Mouse (Mus musculus): ENCODE measurements around the gene Lap3. TPM values are rescaled to one million over a fixed set of nuclear protein-coding genes. Genes with fewer than 3 reads are reported as not detected.

Gene Lap3
- polyA plus RNA-seq, 1 experiment from 2014 or later: 80.4 TPM

- Histone ChIP-seq H3K27ac (no peak overlapping the region), H3K4me1 (peaks cover 10% of the 10 kb centered on the region), H3K9me3 (no peaks in the 10 kb centered on the region), H3K9ac (no peak overlapping the region), H3K27me3 (no peaks in the 10 kb centered on the region), H3K4me3 (no peak overlapping the region), H3K4me2 (replicated peaks) (no peak overlapping the region), H3K36me3 (peaks cover 42% of the 10 kb centered on the region)
- no peak for ATAC-seq (ENCODE audit: insufficient number of reproducible peaks, insufficient read depth, low FRiP score, low TSS enrichment)
- WGBS: 90% methylated on average over 4 of the region's 4 CpGs
These were observed 3.3 kb downstream of the Lap3 start for GRCm38 (mm10) chr5:45496479-45496878.

GRCm38 (mm10) chr5:45496930-45497550, 3.9 kb downstream of the Lap3 start:
- Histone ChIP-seq H3K4me3 (no peak overlapping the region), H3K27me3 (no peaks in the 10 kb centered on the region), H3K36me3 (peaks cover 46% of the 10 kb centered on the region), H3K9ac (no peak overlapping the region), H3K4me2 (replicated peaks) (no peak overlapping the region), H3K9me3 (no peaks in the 10 kb centered on the region), H3K27ac (no peak overlapping the region), H3K4me1 (peaks cover 10% of the 10 kb centered on the region)
- no peak for ATAC-seq (ENCODE audit: insufficient number of reproducible peaks, insufficient read depth, low FRiP score, low TSS enrichment)
- 87% methylated on average over 12 of the region's 12 CpGs for WGBS

DNA sequence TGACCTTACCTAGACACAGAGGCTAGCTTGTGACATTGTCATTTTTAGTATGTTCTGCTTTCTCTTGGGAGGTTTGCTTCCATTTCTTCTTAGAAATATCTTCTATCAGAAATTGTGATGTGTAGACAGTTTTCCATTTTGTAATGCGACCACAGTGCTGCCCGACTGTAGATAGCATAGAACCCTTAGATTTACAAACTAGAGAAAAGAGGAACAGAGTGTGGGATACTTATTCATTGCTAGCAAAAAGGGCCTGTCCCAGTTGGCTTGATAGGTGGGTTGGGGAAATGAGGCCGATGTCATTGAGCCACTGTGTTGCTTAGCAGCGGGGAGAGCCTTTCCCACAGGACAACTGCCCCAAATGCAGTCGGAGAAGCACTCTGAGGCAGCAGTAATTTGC, 4.4 kb downstream of the Lap3 start:
- H3K36me3 ChIP-seq: peaks cover 49% of the 10 kb centered on the region
- no peak for ATAC-seq (ENCODE audit: insufficient number of reproducible peaks, insufficient read depth, low FRiP score, low TSS enrichment)
- peaks cover 10% of the 10 kb centered on the region for H3K4me1 ChIP-seq
- H3K4me2 ChIP-seq (replicated peaks): no peak overlapping the region
- H3K4me3 ChIP-seq: no peak overlapping the region
- no peaks in the 10 kb centered on the region for H3K9me3 ChIP-seq
- H3K9ac ChIP-seq: no peak overlapping the region
- no peak overlapping the region for H3K27ac ChIP-seq
- 90% methylated on average over 5 of the region's 5 CpGs for WGBS
- no peaks in the 10 kb centered on the region for H3K27me3 ChIP-seq

- Histone ChIP-seq H3K27ac (no peak overlapping the region), H3K36me3 (peaks cover 62% of the 10 kb centered on the region), H3K4me2 (replicated peaks) (no peak overlapping the region), H3K4me3 (no peak overlapping the region), H3K9me3 (no peaks in the 10 kb centered on the region), H3K9ac (no peak overlapping the region), H3K27me3 (no peaks in the 10 kb centered on the region), H3K4me1 (no peaks in the 10 kb centered on the region)
- no peak for ATAC-seq (ENCODE audit: insufficient number of reproducible peaks, insufficient read depth, low FRiP score, low TSS enrichment)
- 83% methylated on average over 7 of the region's 7 CpGs for WGBS
These were observed 16.9 kb downstream of the Lap3 start for GRCm38 (mm10) chr5:45510071-45510470.

DNA sequence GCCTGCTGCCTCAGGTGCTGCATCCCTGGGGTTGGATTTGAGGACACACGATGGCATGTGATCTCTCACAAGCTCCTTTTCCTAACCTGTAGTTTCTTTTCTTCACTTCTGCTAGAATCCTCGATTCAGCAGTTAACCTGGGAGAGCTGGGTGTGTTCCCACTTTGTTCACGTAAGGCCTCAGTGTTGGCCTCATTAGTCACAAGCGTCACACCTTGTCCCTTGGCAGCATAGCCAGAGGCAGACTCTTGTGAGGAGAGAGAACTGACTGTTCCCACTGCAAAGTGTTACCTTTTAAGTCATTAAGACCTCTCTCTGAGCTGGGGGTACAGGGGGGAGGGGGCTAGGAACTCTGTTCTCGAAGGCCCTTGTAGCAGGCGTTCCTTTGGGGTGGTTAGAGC, 19.7 kb downstream of the Lap3 start:
- H3K4me1 ChIP-seq: no peaks in the 10 kb centered on the region
- peaks cover 37% of the 10 kb centered on the region for H3K36me3 ChIP-seq
- WGBS: 91% methylated on average over 6 of the region's 6 CpGs
- H3K27me3 ChIP-seq: no peaks in the 10 kb centered on the region
- H3K9ac ChIP-seq: no peak overlapping the region
- no peak overlapping the region for H3K4me2 ChIP-seq (replicated peaks)
- no peak overlapping the region for H3K4me3 ChIP-seq
- no peak for ATAC-seq (ENCODE audit: insufficient number of reproducible peaks, insufficient read depth, low FRiP score, low TSS enrichment)
- no peaks in the 10 kb centered on the region for H3K9me3 ChIP-seq
- H3K27ac ChIP-seq: no peak overlapping the region

DNA sequence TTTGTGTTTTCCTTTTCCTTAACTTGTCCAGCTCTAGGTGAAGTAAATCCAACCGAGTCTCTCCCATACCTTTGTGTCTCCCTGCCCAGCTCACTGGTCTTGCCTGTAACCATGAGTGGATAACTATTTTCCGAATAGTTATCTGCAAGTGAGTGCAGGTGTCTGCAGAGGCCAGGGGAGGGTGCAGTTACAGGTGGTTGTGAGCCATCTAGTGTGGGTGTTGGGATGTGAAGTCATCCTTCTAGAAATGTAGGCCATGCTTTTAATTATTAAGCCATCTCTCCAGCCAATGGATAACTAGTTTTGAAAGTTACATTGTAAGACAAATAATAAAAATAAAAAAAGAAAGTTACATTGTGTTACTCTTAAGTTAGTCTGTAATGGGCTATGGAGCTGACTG, 20.3 kb downstream of the Lap3 start:
- Histone ChIP-seq H3K4me1 (no peaks in the 10 kb centered on the region), H3K9ac (no peak overlapping the region), H3K27ac (no peak overlapping the region), H3K36me3 (peaks cover 36% of the 10 kb centered on the region), H3K4me3 (no peak overlapping the region), H3K27me3 (no peaks in the 10 kb centered on the region), H3K9me3 (no peaks in the 10 kb centered on the region), H3K4me2 (replicated peaks) (no peak overlapping the region)
- ATAC-seq (ENCODE audit: insufficient number of reproducible peaks, insufficient read depth, low FRiP score, low TSS enrichment): no peak
- 91% methylated on average over 2 of the region's 2 CpGs for WGBS

- Histone ChIP-seq H3K4me2 (replicated peaks) (no peak overlapping the region), H3K4me1 (no peaks in the 10 kb centered on the region)
These were observed 21.4 kb downstream of the Lap3 start for GRCm38 (mm10) chr5:45514599-45514998.

DNA sequence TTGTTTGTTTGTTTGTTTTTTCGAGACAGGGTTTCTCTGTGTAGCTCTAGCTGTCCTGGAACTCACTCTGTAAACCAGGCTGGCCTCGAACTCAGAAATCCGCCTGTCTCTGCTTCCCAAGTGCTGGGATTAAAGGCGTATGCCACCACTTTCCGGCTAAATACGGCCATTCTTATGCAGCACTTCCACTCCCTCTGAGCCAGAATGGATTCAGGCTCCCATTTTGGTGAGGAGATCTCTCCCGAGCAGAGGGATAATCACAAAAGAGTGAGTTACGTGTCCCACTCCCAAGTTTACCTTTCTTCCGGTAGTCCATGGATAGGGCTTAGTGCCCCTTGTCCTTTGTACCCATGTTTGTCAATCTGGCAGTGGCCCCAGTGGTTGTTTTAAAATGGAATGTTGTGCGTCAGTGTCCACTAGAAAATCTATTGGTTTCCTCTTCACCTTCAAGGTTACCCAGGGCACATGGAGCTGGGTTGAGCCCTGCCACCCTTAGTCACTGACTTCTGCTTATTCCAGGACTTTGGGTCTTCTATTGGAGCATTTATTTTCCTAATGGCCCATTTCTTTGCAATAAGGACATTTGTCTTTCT, 22.1 kb downstream of the Lap3 start:
- no peaks in the 10 kb centered on the region for H3K4me1 ChIP-seq
- no peak overlapping the region for H3K4me3 ChIP-seq
- peaks cover 28% of the 10 kb centered on the region for H3K36me3 ChIP-seq
- no peak overlapping the region for H3K4me2 ChIP-seq (replicated peaks)
- ATAC-seq (ENCODE audit: insufficient number of reproducible peaks, insufficient read depth, low FRiP score, low TSS enrichment): no peak
- H3K9ac ChIP-seq: no peak overlapping the region
- no peaks in the 10 kb centered on the region for H3K27me3 ChIP-seq
- no peaks in the 10 kb centered on the region for H3K9me3 ChIP-seq
- H3K27ac ChIP-seq: no peak overlapping the region
- 86% methylated on average over 10 of the region's 10 CpGs for WGBS

More at GRCm38 (mm10) chr5:45514599-45514998, 21.4 kb downstream of the Lap3 start:
- Histone ChIP-seq H3K27me3 (no peaks in the 10 kb centered on the region), H3K27ac (no peak overlapping the region), H3K4me3 (no peak overlapping the region), H3K9me3 (no peaks in the 10 kb centered on the region), H3K36me3 (peaks cover 34% of the 10 kb centered on the region), H3K9ac (no peak overlapping the region)
- no peak for ATAC-seq (ENCODE audit: insufficient number of reproducible peaks, insufficient read depth, low FRiP score, low TSS enrichment)
- WGBS: 72% methylated on average over 1 of the region's 1 CpGs

- Histone ChIP-seq H3K9me3 (no peaks in the 10 kb centered on the region), H3K27me3 (no peaks in the 10 kb centered on the region), H3K4me3 (peak within 1 kb of the TSS; percentile 90), H3K36me3 (peaks cover 12% of the 10 kb centered on the region; the same call in 1 of the 2 replicates), H3K9ac (peak within 1 kb of the TSS; percentile 85), H3K27ac (peak within 1 kb of the TSS; percentile 67), H3K4me1 (peaks cover 11% of the 10 kb centered on the region; the same call in 1 of the 2 replicates), H3K4me2 (replicated peaks) (peak within 1 kb of the TSS; percentile 90)
- WGBS: 3% methylated on average over 56 of the region's 56 CpGs
- peak; percentile 84 for ATAC-seq (ENCODE audit: insufficient number of reproducible peaks, insufficient read depth, low FRiP score, low TSS enrichment)
These were observed 27.0 kb downstream of the Lap3 start, which contains the start of gene Med28 for GRCm38 (mm10) chr5:45519960-45520808. Gene Med28 (plus strand): TSS chr5:45520229.

GRCm38 (mm10) chr5:45520809-45521110, 27.6 kb downstream of the Lap3 start:
- WGBS: 4% methylated on average over 5 of the region's 5 CpGs
- Histone ChIP-seq H3K4me1 (peaks cover 11% of the 10 kb centered on the region; the same call in 1 of the 2 replicates), H3K27ac (no peak overlapping the region), H3K4me2 (replicated peaks) (peak overlapping the region; percentile 90), H3K4me3 (peak overlapping the region; percentile 90), H3K36me3 (peaks cover 18% of the 10 kb centered on the region), H3K9ac (peak overlapping the region; percentile 85), H3K27me3 (no peaks in the 10 kb centered on the region), H3K9me3 (no peaks in the 10 kb centered on the region)
- ATAC-seq (ENCODE audit: insufficient number of reproducible peaks, insufficient read depth, low FRiP score, low TSS enrichment): no peak

DNA sequence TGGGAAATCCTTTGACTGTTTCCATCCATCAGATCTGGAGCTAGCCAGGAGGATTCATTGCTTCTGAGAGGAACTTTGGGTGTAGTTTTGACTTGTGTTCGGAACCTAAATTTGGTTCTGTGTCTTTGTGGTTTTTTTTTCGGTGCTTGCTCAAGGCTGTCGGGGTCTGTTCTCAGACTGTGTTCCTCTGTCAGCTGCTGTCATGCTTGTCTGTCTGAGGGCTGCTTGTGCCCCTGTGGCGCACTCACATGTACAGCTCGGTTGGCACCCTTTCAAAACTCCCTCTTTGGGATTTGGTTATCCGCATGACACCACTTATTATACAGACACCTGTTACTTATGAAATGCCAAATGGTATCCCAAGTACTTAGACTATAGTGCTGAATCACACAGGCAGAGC, 28.4 kb downstream of the Lap3 start:
- Histone ChIP-seq H3K9ac (no peak overlapping the region), H3K36me3 (peaks cover 26% of the 10 kb centered on the region), H3K27ac (no peak overlapping the region), H3K27me3 (no peaks in the 10 kb centered on the region), H3K4me3 (0 out of 2 replicates have a peak overlapping the region, but pooled peaks have one; percentile 90), H3K4me2 (replicated peaks) (peak overlapping the region; percentile 90), H3K4me1 (peaks cover 11% of the 10 kb centered on the region; the same call in 1 of the 2 replicates), H3K9me3 (no peaks in the 10 kb centered on the region)
- WGBS: 92% methylated on average over 6 of the region's 6 CpGs
- no peak for ATAC-seq (ENCODE audit: insufficient number of reproducible peaks, insufficient read depth, low FRiP score, low TSS enrichment)

- Histone ChIP-seq H3K9ac (no peak overlapping the region), H3K9me3 (no peaks in the 10 kb centered on the region), H3K4me1 (peaks cover 11% of the 10 kb centered on the region; the same call in 1 of the 2 replicates), H3K27me3 (no peaks in the 10 kb centered on the region), H3K36me3 (peaks cover 48% of the 10 kb centered on the region), H3K27ac (no peak overlapping the region), H3K4me3 (no peak overlapping the region), H3K4me2 (replicated peaks) (no peak overlapping the region)
- ATAC-seq (ENCODE audit: insufficient number of reproducible peaks, insufficient read depth, low FRiP score, low TSS enrichment): no peak
- 92% methylated on average over 10 of the region's 10 CpGs for WGBS
These were observed 31.9 kb downstream of the Lap3 start for GRCm38 (mm10) chr5:45525101-45525500.

Data from embryonic facial prominence, embryonic 12.5 days (tissue).